ENCODE assay signal across 11 mouse cellular contexts in the genomic region with DNA sequence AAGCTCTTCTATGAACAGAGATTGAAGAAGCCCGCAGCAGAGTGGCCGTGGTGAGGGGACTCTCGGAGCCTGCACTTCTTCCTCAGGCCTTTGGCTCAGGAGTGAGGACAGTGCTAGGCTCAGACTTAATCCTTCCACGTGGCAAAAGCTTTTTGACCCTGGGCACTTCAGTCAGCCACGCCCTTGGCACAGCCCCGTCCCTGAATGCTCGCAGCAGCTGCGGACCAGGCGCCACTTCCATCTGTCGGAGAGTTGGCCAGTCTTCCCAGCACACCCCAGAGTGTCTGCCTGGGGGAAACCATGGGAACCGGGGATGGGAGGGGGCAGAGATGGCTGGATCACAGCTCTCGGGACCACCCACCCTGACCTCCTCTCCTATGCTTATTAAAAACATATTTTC. TPM values are rescaled to one million over a fixed set of nuclear protein-coding genes. Genes with fewer than 3 reads are reported as not detected.
DNase-seq lines count a peak whose midpoint lies in the region; ATAC-seq and TF ChIP-seq lines count a peak whose summit lies in the region.
"Had no signal": no experiment of that assay in that cellular context is flagged by ENCODE, and none has a peak within 500 bp of the region (broad histone marks: within the 10 kb centered on the region; RNA-seq: fewer than 3 reads in every experiment).

No protein-coding gene starts in this region.

- 0 out of 2 replicates have a peak overlapping the region, but pooled peaks have one; percentile 31 for H3K27ac ChIP-seq in forebrain, embryonic 10.5 days
- H3K27ac ChIP-seq in forebrain, postnatal 0 days (ENCODE audit: low read depth, low read length): no peak overlapping the region
- H3K27ac ChIP-seq in lung, embryonic 14.5 days (ENCODE audit: low read depth): no peak overlapping the region
- no peak overlapping the region for H3K27ac ChIP-seq in liver, embryonic 12.5 days
- H3K27ac ChIP-seq: left cerebral cortex, adult 2 months had no signal

- H3K4me3 ChIP-seq in forebrain, embryonic 10.5 days: no peak overlapping the region
- no peak overlapping the region for H3K4me3 ChIP-seq in forebrain, postnatal 0 days (ENCODE audit: low read depth, low read length)
- no peak overlapping the region for H3K4me3 ChIP-seq in lung, embryonic 14.5 days (ENCODE audit: low read depth, low read length)
- no peak overlapping the region for H3K4me3 ChIP-seq in liver, embryonic 12.5 days
- H3K4me3 ChIP-seq: left cerebral cortex, adult 2 months had no signal

- ATAC-seq in forebrain, postnatal 0 days: no peak
- peak; percentile 57 for ATAC-seq in lung, embryonic 14.5 days (ENCODE audit: insufficient read depth)
- ATAC-seq in liver, embryonic 12.5 days: no peak
- ATAC-seq: activated CD4-positive, CD25-positive, alpha-beta regulatory T cell, adult 4 months had no signal

- no peaks in the 10 kb centered on the region for H3K9me3 ChIP-seq in forebrain, embryonic 10.5 days
- H3K9me3 ChIP-seq in forebrain, postnatal 0 days (ENCODE audit: low read length): no peaks in the 10 kb centered on the region
- no peaks in the 10 kb centered on the region for H3K9me3 ChIP-seq in lung, embryonic 14.5 days (ENCODE audit: low read depth, low read length)
- no peaks in the 10 kb centered on the region for H3K9me3 ChIP-seq in liver, embryonic 12.5 days (replicated peaks)

- peaks cover 56% of the 10 kb centered on the region for H3K4me1 ChIP-seq in forebrain, embryonic 10.5 days
- H3K4me1 ChIP-seq in forebrain, postnatal 0 days (ENCODE audit: insufficient read depth): no peaks in the 10 kb centered on the region
- peaks cover 13% of the 10 kb centered on the region; the same call in 1 of the 2 replicates for H3K4me1 ChIP-seq in lung, embryonic 14.5 days (ENCODE audit: insufficient read depth)
- peaks cover 13% of the 10 kb centered on the region for H3K4me1 ChIP-seq in liver, embryonic 12.5 days

- no peak overlapping the region for H3K9ac ChIP-seq in forebrain, postnatal 0 days
- H3K9ac ChIP-seq in lung, embryonic 14.5 days: no peak overlapping the region
- no peak overlapping the region for H3K9ac ChIP-seq in liver, embryonic 12.5 days

- peaks cover 38% of the 10 kb centered on the region for H3K27me3 ChIP-seq in forebrain, embryonic 10.5 days (ENCODE audit: poor library complexity, severe bottlenecking)
- H3K27me3 ChIP-seq in forebrain, postnatal 0 days (ENCODE audit: insufficient read depth, low read length): no peaks in the 10 kb centered on the region
- H3K27me3 ChIP-seq in lung, embryonic 14.5 days (ENCODE audit: insufficient read depth, low read length): no peaks in the 10 kb centered on the region
- peaks cover 37% of the 10 kb centered on the region for H3K27me3 ChIP-seq in liver, embryonic 12.5 days (replicated peaks)

- no peak for TF ChIP-seq CTCF in forebrain, postnatal 0 days (IDR thresholded peaks at IDR 0.05; ENCODE audit: low read depth)
- TF ChIP-seq CTCF in lung, embryonic 14.5 days (IDR thresholded peaks at IDR 0.05; ENCODE audit: low read depth): no peak

- H3K36me3 ChIP-seq in forebrain, embryonic 10.5 days (replicated peaks): no peaks in the 10 kb centered on the region
- no peaks in the 10 kb centered on the region for H3K36me3 ChIP-seq in forebrain, postnatal 0 days (ENCODE audit: insufficient read depth)
- no peaks in the 10 kb centered on the region for H3K36me3 ChIP-seq in lung, embryonic 14.5 days (ENCODE audit: insufficient read depth)
- no peaks in the 10 kb centered on the region for H3K36me3 ChIP-seq in liver, embryonic 12.5 days

- WGBS in forebrain, embryonic 10.5 days: 53% methylated on average over 12 of the region's 12 CpGs
- 40% methylated on average over 12 of the region's 12 CpGs for WGBS in forebrain, postnatal 0 days
- 23% methylated on average over 12 of the region's 12 CpGs for WGBS in lung, embryonic 14.5 days
- WGBS in liver, embryonic 12.5 days (ENCODE audit: insufficient replicate concordance): 57% methylated on average over 12 of the region's 12 CpGs

- DNase-seq in forebrain, embryonic 10.5 days (ENCODE audit: extremely low spot score, low spot score): no peak
- DNase-seq in forebrain, postnatal 0 days: no peak
- peak; percentile 47 for DNase-seq in 3134 (ENCODE audit: extremely low read depth, insufficient read length, low spot score)
- DNase-seq in gastrocnemius, postnatal 10 days: peak; percentile 63
- DNase-seq in lung, embryonic 14.5 days: peak; percentile 72
- DNase-seq in frontal cortex, postnatal 25 days (ENCODE audit: low spot score in 2 of 2): no peak
- no peak for DNase-seq in adrenal gland, postnatal 4 days (ENCODE audit: low spot score in 2 of 2)
- DNase-seq: right cerebral cortex, postnatal 25 days had no signal

- H3K4me2 ChIP-seq in forebrain, postnatal 0 days (ENCODE audit: low read depth): no peak overlapping the region
- no peak overlapping the region for H3K4me2 ChIP-seq in lung, embryonic 14.5 days
- H3K4me2 ChIP-seq in liver, embryonic 12.5 days: no peak overlapping the region

RNA-seq across cellular contexts. Expression of a gene that starts 26.6 kb away (rescaled TPM):
- 0.10 and 0.15 TPM in 2 replicates for polyA plus RNA-seq in forebrain, embryonic 10.5 days (2016; fragmentation: Nextera tagmentation; extraction: Ambion mirVana)
- total RNA-seq in forebrain, postnatal 0 days (2014; rRNA removed): not detected in 2 replicates
- polyA plus RNA-seq in forebrain, postnatal 0 days (2015; fragmentation: Nextera tagmentation; extraction: Ambion mirVana): 0.08 and 0.10 TPM in 2 replicates
- not detected for total RNA-seq in gastrocnemius, postnatal 10 days (2021)
- 0.22 and 0.64 TPM in 2 replicates for polyA plus RNA-seq in lung, embryonic 14.5 days (2014; fragmentation: Nextera tagmentation; extraction: Ambion mirVana)
- 0.20 and 0.26 TPM in 2 replicates for polyA plus RNA-seq in liver, embryonic 12.5 days (2016; fragmentation: Nextera tagmentation; extraction: Ambion mirVana)
- under 1 TPM in 1 of 2 experiments, not detected in 1; 0.11 TPM for total RNA-seq in adrenal gland, postnatal 4 days (2021)
- total RNA-seq: left cerebral cortex, adult 2 months had no signal
- polyA plus RNA-seq: activated CD4-positive, CD25-positive, alpha-beta regulatory T cell, adult 4 months had no signal

RNA-seq across cellular contexts. Expression of a gene that starts 32.7 kb away (rescaled TPM):
- 39.2 and 42.2 TPM in 2 replicates for polyA plus RNA-seq in forebrain, embryonic 10.5 days (2016; fragmentation: Nextera tagmentation; extraction: Ambion mirVana)
- total RNA-seq in forebrain, postnatal 0 days (2014; rRNA removed): 12.0 and 15.2 TPM in 2 replicates
- polyA plus RNA-seq in forebrain, postnatal 0 days (2015; fragmentation: Nextera tagmentation; extraction: Ambion mirVana): 4.5 and 4.6 TPM in 2 replicates
- 10 to 100 TPM in 1 of 2 experiments, 1 to 10 TPM in 1; 8.0 to 12.5 TPM for total RNA-seq in gastrocnemius, postnatal 10 days (2021)
- polyA plus RNA-seq in lung, embryonic 14.5 days (2014; fragmentation: Nextera tagmentation; extraction: Ambion mirVana): 40.0 and 42.9 TPM in 2 replicates
- 3.5 and 4.7 TPM in 2 replicates for polyA plus RNA-seq in liver, embryonic 12.5 days (2016; fragmentation: Nextera tagmentation; extraction: Ambion mirVana)
- 10 to 100 TPM; 11.9 to 16.3 TPM for total RNA-seq in adrenal gland, postnatal 4 days (2021)
- polyA plus RNA-seq: activated CD4-positive, CD25-positive, alpha-beta regulatory T cell, adult 4 months had no signal

RNA-seq across cellular contexts. Expression of a gene that starts 57.6 kb away (rescaled TPM):
- 11.8 and 13.1 TPM in 2 replicates for polyA plus RNA-seq in forebrain, embryonic 10.5 days (2016; fragmentation: Nextera tagmentation; extraction: Ambion mirVana)
- total RNA-seq in forebrain, postnatal 0 days (2014; rRNA removed): 2.6 and 5.5 TPM in 2 replicates
- polyA plus RNA-seq in forebrain, postnatal 0 days (2015; fragmentation: Nextera tagmentation; extraction: Ambion mirVana): 3.7 and 5.9 TPM in 2 replicates
- total RNA-seq in gastrocnemius, postnatal 10 days (2021): 1 to 10 TPM in 1 of 2 experiments, under 1 TPM in 1; 0.50 to 1.0 TPM
- polyA plus RNA-seq in lung, embryonic 14.5 days (2014; fragmentation: Nextera tagmentation; extraction: Ambion mirVana): 14.3 and 15.3 TPM in 2 replicates
- polyA plus RNA-seq in liver, embryonic 12.5 days (2016; fragmentation: Nextera tagmentation; extraction: Ambion mirVana): 0.51 and 0.96 TPM in 2 replicates
- 1 to 10 TPM; 1.4 to 1.9 TPM for total RNA-seq in adrenal gland, postnatal 4 days (2021)
- polyA plus RNA-seq: activated CD4-positive, CD25-positive, alpha-beta regulatory T cell, adult 4 months had no signal

Comparison
In these comparisons a context has a peak if more than half of its experiments do, and no peak if none do; other contexts are left out.
1. DNase-seq: peak in 3134 (single experiment), gastrocnemius, postnatal 10 days (single experiment) and lung, embryonic 14.5 days (single experiment); none in forebrain, embryonic 10.5 days (single experiment), forebrain, postnatal 0 days (single experiment), frontal cortex, postnatal 25 days (0 of 2) and adrenal gland, postnatal 4 days (0 of 2).